In the genomic region with DNA sequence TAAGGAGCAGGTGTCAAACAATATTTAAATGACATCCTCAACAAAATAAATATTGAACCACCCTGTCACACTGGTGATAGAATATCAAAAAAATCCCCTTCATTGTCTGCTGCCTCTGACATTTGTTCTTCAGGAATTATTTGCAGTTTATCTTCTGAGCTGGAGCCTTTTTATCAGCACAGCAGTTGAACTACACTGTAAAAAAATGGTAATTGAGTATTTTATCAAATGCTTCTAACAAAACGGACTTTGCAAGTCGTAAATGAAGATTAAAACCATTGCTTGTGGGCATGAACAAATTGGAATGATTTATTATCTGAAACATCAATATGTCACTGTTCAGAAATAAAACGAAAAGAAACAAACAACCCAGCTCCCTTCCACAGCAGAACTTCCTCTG, we compare ENCODE assay signal across 16 mouse cellular contexts.
"Had no signal": no experiment of that assay in that cellular context is flagged by ENCODE, and none has a peak within 500 bp of the region (broad histone marks: within the 10 kb centered on the region; RNA-seq: fewer than 3 reads in every experiment).

No protein-coding gene starts in this region.

- H3K4me3 ChIP-seq: neural tube, embryonic 13.5 days; neural tube, embryonic 15.5 days; stomach, embryonic 15.5 days had no signal

- H3K27ac ChIP-seq: neural tube, embryonic 13.5 days; neural tube, embryonic 15.5 days; stomach, embryonic 15.5 days; stomach, postnatal 0 days had no signal

- H3K36me3 ChIP-seq: neural tube, embryonic 13.5 days; neural tube, embryonic 15.5 days; stomach, embryonic 15.5 days had no signal

- DNase-seq: retina, postnatal 1 day; right cerebral cortex, adult 18-20 months; right cerebral cortex, postnatal 14 days; right cerebral cortex, postnatal 25 days; right cerebral cortex, postnatal 4 days; spleen, adult 18-20 months; thymus, adult 18-20 months; thymus, adult 2 months; thymus, postnatal 14 days; thymus, postnatal 25 days; thymus, postnatal 36 days; thymus, postnatal 4 days had no signal

- H3K27me3 ChIP-seq: neural tube, embryonic 13.5 days; neural tube, embryonic 15.5 days; stomach, embryonic 15.5 days had no signal

- H3K4me2 ChIP-seq: neural tube, embryonic 13.5 days; neural tube, embryonic 15.5 days; stomach, embryonic 15.5 days had no signal

- H3K9ac ChIP-seq: neural tube, embryonic 13.5 days; neural tube, embryonic 15.5 days; stomach, embryonic 15.5 days had no signal

- H3K9me3 ChIP-seq: neural tube, embryonic 13.5 days; neural tube, embryonic 15.5 days; stomach, embryonic 15.5 days had no signal

- H3K4me1 ChIP-seq: neural tube, embryonic 13.5 days; neural tube, embryonic 15.5 days; stomach, embryonic 15.5 days had no signal
